Comparison of ENCODE assay signal across 10 mouse cellular contexts in the genomic region with DNA sequence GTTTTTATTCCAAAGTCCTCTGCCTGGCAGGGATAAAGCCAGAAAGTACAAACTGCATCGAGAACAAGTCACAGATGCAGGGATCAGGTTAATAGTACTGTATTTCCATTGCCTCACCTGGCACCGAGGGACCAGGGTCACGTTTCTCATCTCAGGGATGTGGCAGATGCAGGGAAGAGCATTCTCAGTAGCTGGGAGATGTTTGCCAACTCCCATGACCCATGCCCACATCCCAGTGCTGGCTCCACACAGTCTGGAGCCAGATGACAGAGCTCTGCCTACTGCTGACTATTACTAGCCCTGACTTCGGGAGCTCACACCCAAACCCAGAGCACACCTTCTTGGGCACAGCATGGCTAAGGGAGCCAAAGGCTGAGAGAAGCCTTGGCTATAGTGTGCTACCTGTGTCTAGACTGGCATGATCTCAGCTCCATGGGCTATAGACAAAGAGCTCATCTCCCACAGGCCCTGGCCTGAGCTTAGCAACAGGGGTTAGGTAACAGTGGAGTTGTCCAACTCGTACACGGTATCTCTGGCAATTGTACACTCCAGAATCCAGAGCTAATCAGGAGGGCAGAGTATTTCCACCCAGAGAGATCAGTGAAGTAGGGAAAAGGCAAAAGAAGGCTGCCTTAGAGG. TPM values are rescaled to one million over a fixed set of nuclear protein-coding genes. Genes with fewer than 3 reads are reported as not detected.
DNase-seq lines count a peak whose midpoint lies in the region; ATAC-seq and TF ChIP-seq lines count a peak whose summit lies in the region.
"Had no signal": no experiment of that assay in that cellular context is flagged by ENCODE, and none has a peak within 500 bp of the region (broad histone marks: within the 10 kb centered on the region; RNA-seq: fewer than 3 reads in every experiment).

No protein-coding gene starts in this region.

- no peak for TF ChIP-seq CTCF in lung, embryonic 14.5 days (IDR thresholded peaks at IDR 0.05; ENCODE audit: low read depth)
- no peak for TF ChIP-seq CTCF in hindbrain, postnatal 0 days (IDR thresholded peaks at IDR 0.05; ENCODE audit: low read depth)

- H3K9ac ChIP-seq in lung, embryonic 14.5 days, result no peak overlapping the region
- H3K9ac ChIP-seq in hindbrain, postnatal 0 days (replicated peaks; ENCODE audit: low read length), result no peak overlapping the region
- 0 out of 2 replicates have a peak overlapping the region, but pooled peaks have one; percentile 22 for H3K9ac ChIP-seq in stomach, embryonic 16.5 days (ENCODE audit: low read length)

- no peaks in the 10 kb centered on the region for H3K9me3 ChIP-seq in lung, embryonic 14.5 days (ENCODE audit: low read depth, low read length)
- H3K9me3 ChIP-seq in hindbrain, postnatal 0 days (ENCODE audit: low read length), result no peaks in the 10 kb centered on the region
- no peaks in the 10 kb centered on the region for H3K9me3 ChIP-seq in stomach, embryonic 16.5 days (replicated peaks; ENCODE audit: control insufficient read depth, low read length)

- 0 out of 2 replicates have a peak overlapping the region, but pooled peaks have one; percentile 3 for H3K27ac ChIP-seq in lung, embryonic 14.5 days (ENCODE audit: low read depth)
- 0 out of 2 replicates have a peak overlapping the region, but pooled peaks have one; percentile 4 for H3K27ac ChIP-seq in hindbrain, postnatal 0 days
- no peak overlapping the region for H3K27ac ChIP-seq in stomach, embryonic 16.5 days (ENCODE audit: low read length)

- H3K36me3 ChIP-seq in lung, embryonic 14.5 days (ENCODE audit: insufficient read depth), result peaks cover 25% of the 10 kb centered on the region
- H3K36me3 ChIP-seq in hindbrain, postnatal 0 days (ENCODE audit: insufficient read depth, low read length), result 0 out of 2 replicates have a peak, but pooled peaks cover 11% of the 10 kb centered on the region
- no peaks in the 10 kb centered on the region for H3K36me3 ChIP-seq in stomach, embryonic 16.5 days (ENCODE audit: control insufficient read depth, insufficient read depth, low read length)

- H3K4me2 ChIP-seq in lung, embryonic 14.5 days, result no peak overlapping the region
- no peak overlapping the region for H3K4me2 ChIP-seq in hindbrain, postnatal 0 days (ENCODE audit: low read depth, low read length)
- no peak overlapping the region for H3K4me2 ChIP-seq in stomach, embryonic 16.5 days (ENCODE audit: low read depth, low read length)

- peak; percentile 91 for DNase-seq in heart, adult 11 months
- no peak for DNase-seq in heart, postnatal 4 days
- no peak for DNase-seq in lung, embryonic 14.5 days
- DNase-seq in lung, postnatal 4 days, result no peak
- no peak for DNase-seq in hindbrain, postnatal 0 days (ENCODE audit: low spot score)
- DNase-seq in urinary bladder, postnatal 4 days (ENCODE audit: low spot score in 2 of 2), result no peak
- DNase-seq: embryo, embryonic 11 days; gastrocnemius, postnatal 10 days had no signal

- no peak for ATAC-seq in lung, embryonic 14.5 days (ENCODE audit: insufficient read depth)
- no peak for ATAC-seq in hindbrain, postnatal 0 days
- no peak for ATAC-seq in stomach, embryonic 16.5 days (ENCODE audit: insufficient read depth, low FRiP score)
- ATAC-seq in frontal cortex, adult (ENCODE audit: low TSS enrichment), result no peak

- peaks cover 26% of the 10 kb centered on the region for H3K4me1 ChIP-seq in lung, embryonic 14.5 days (ENCODE audit: insufficient read depth)
- peaks cover 33% of the 10 kb centered on the region for H3K4me1 ChIP-seq in hindbrain, postnatal 0 days (ENCODE audit: insufficient read depth, low read length)
- peaks cover 65% of the 10 kb centered on the region for H3K4me1 ChIP-seq in stomach, embryonic 16.5 days (ENCODE audit: control insufficient read depth, insufficient read depth, low read length)

- 82% methylated on average over 6 of the region's 6 CpGs for WGBS in lung, embryonic 14.5 days
- 54% methylated on average over 6 of the region's 6 CpGs for WGBS in hindbrain, postnatal 0 days
- 80% methylated on average over 6 of the region's 6 CpGs for WGBS in stomach, embryonic 16.5 days

- H3K27me3 ChIP-seq in lung, embryonic 14.5 days (ENCODE audit: insufficient read depth, low read length), result no peaks in the 10 kb centered on the region
- H3K27me3 ChIP-seq in hindbrain, postnatal 0 days (ENCODE audit: insufficient read depth, low read length), result no peaks in the 10 kb centered on the region
- H3K27me3 ChIP-seq in stomach, embryonic 16.5 days (ENCODE audit: control insufficient read depth, insufficient read depth, low read length), result no peaks in the 10 kb centered on the region

- H3K4me3 ChIP-seq in lung, embryonic 14.5 days (ENCODE audit: low read depth, low read length), result no peak overlapping the region
- H3K4me3 ChIP-seq in hindbrain, postnatal 0 days (ENCODE audit: low read length), result no peak overlapping the region
- no peak overlapping the region for H3K4me3 ChIP-seq in stomach, embryonic 16.5 days (replicated peaks; ENCODE audit: low read length)

RNA-seq across cellular contexts. Expression of gene Tmcc2, which starts 18.1 kb away (rescaled TPM):
- 10 to 100 TPM; 17.0 to 17.5 TPM for total RNA-seq in heart, postnatal 4 days (2021)
- polyA plus RNA-seq in lung, embryonic 14.5 days (2014; fragmentation: Nextera tagmentation; extraction: Ambion mirVana), result 8.2 and 10.3 TPM in 2 replicates
- total RNA-seq in hindbrain, postnatal 0 days (2014; rRNA removed), result 138 and 151 TPM in 2 replicates
- 33.5 and 34.0 TPM in 2 replicates for polyA plus RNA-seq in hindbrain, postnatal 0 days (2015; fragmentation: Nextera tagmentation; extraction: Ambion mirVana)
- 25.5 and 28.3 TPM in 2 replicates for polyA plus RNA-seq in stomach, embryonic 16.5 days (2015; fragmentation: Nextera tagmentation; extraction: Ambion mirVana)

RNA-seq across cellular contexts. Expression of gene Dstyk, which starts 44.3 kb away (rescaled TPM):
- total RNA-seq in heart, postnatal 4 days (2021), result 10 to 100 TPM; 16.9 to 17.3 TPM
- polyA plus RNA-seq in lung, embryonic 14.5 days (2014; fragmentation: Nextera tagmentation; extraction: Ambion mirVana), result 16.0 and 18.4 TPM in 2 replicates
- total RNA-seq in hindbrain, postnatal 0 days (2014; rRNA removed), result 21.3 and 31.8 TPM in 2 replicates
- polyA plus RNA-seq in hindbrain, postnatal 0 days (2015; fragmentation: Nextera tagmentation; extraction: Ambion mirVana), result 5.7 and 6.2 TPM in 2 replicates
- polyA plus RNA-seq in stomach, embryonic 16.5 days (2015; fragmentation: Nextera tagmentation; extraction: Ambion mirVana), result 11.6 and 12.3 TPM in 2 replicates

RNA-seq across cellular contexts. Expression of gene Nuak2, which starts 57.1 kb away (rescaled TPM):
- 1 to 10 TPM; 5.3 to 5.8 TPM for total RNA-seq in heart, postnatal 4 days (2021)
- 13.5 and 15.4 TPM in 2 replicates for polyA plus RNA-seq in lung, embryonic 14.5 days (2014; fragmentation: Nextera tagmentation; extraction: Ambion mirVana)
- total RNA-seq in hindbrain, postnatal 0 days (2014; rRNA removed), result 6.2 and 7.7 TPM in 2 replicates
- polyA plus RNA-seq in hindbrain, postnatal 0 days (2015; fragmentation: Nextera tagmentation; extraction: Ambion mirVana), result 7.4 and 7.9 TPM in 2 replicates
- polyA plus RNA-seq in stomach, embryonic 16.5 days (2015; fragmentation: Nextera tagmentation; extraction: Ambion mirVana), result 6.8 and 6.9 TPM in 2 replicates
